Mouse (Mus musculus): Measurements from ENCODE around the gene Magi1. TPM values are rescaled to one million over a fixed set of nuclear protein-coding genes. Genes with fewer than 3 reads are reported as not detected.

Magi1 gene
- polyA plus RNA-seq, 1 experiment from 2014 or later = 12.0 TPM

- no peak overlapping the region for H3K4me3 ChIP-seq (ENCODE audit: low read depth, low read length)
- no peaks in the 10 kb centered on the region for H3K27me3 ChIP-seq (ENCODE audit: control insufficient read depth, insufficient read depth, low read length)
- ATAC-seq (replicated peaks; ENCODE audit: insufficient number of reproducible peaks, low FRiP score, low TSS enrichment, low read depth) (no peak), DNase-seq (ENCODE audit: low spot score) (no peak)
- no peak overlapping the region for H3K27ac ChIP-seq (replicated peaks; ENCODE audit: low read depth, low read length)
- H3K4me1 ChIP-seq (ENCODE audit: control insufficient read depth, insufficient read depth, low read length) = no peaks in the 10 kb centered on the region
- no peaks in the 10 kb centered on the region for H3K9me3 ChIP-seq (replicated peaks; ENCODE audit: control insufficient read depth, low read length)
- no peak overlapping the region for H3K4me2 ChIP-seq (ENCODE audit: low read depth, low read length)
- no peak overlapping the region for H3K9ac ChIP-seq (replicated peaks; ENCODE audit: low read length)
- H3K36me3 ChIP-seq (replicated peaks; ENCODE audit: control insufficient read depth, insufficient read depth, low read depth, low read length) = no peaks in the 10 kb centered on the region
- WGBS = 92% methylated on average over 4 of the region's 4 CpGs
Measured at GRCm38 (mm10) chr6:93835211-93835610, 448.5 kb downstream of the Magi1 start.

DNA sequence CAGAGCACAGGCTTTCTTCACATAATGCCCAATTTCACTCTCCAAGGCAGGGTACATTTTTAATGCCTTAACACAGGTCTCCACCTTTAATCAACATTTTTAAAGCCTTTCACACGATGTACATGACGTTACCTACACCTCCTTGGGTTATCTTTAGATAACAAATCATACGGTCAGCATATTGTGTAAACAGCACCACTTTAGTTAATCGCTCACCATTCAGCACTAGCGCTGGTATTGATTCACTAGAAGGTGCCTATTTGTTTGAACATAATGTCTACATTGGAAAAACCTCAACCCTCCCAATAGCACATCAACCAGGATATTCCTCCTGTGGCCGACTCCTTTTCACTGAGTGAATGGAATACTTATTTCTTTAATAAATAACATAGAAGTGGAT lies 455.5 kb downstream of the Magi1 start:
- Histone ChIP-seq H3K4me2 (ENCODE audit: low read depth, low read length) (no peak overlapping the region), H3K9me3 (replicated peaks; ENCODE audit: control insufficient read depth, low read length) (no peaks in the 10 kb centered on the region), H3K36me3 (replicated peaks; ENCODE audit: control insufficient read depth, insufficient read depth, low read depth, low read length) (no peaks in the 10 kb centered on the region), H3K27ac (replicated peaks; ENCODE audit: low read depth, low read length) (no peak overlapping the region), H3K9ac (replicated peaks; ENCODE audit: low read length) (no peak overlapping the region), H3K27me3 (ENCODE audit: control insufficient read depth, insufficient read depth, low read length) (no peaks in the 10 kb centered on the region), H3K4me1 (ENCODE audit: control insufficient read depth, insufficient read depth, low read length) (no peaks in the 10 kb centered on the region), H3K4me3 (ENCODE audit: low read depth, low read length) (no peak overlapping the region)
- ATAC-seq (replicated peaks; ENCODE audit: insufficient number of reproducible peaks, low FRiP score, low TSS enrichment, low read depth) (no peak), DNase-seq (ENCODE audit: low spot score) (no peak)
- 87% methylated on average over 6 of the region's 6 CpGs for WGBS

GRCm38 (mm10) chr6:93826875-93827274 lies 456.8 kb downstream of the Magi1 start:
- H3K36me3 ChIP-seq (replicated peaks; ENCODE audit: control insufficient read depth, insufficient read depth, low read depth, low read length) = no peaks in the 10 kb centered on the region
- ATAC-seq (replicated peaks; ENCODE audit: insufficient number of reproducible peaks, low FRiP score, low TSS enrichment, low read depth) (no peak), DNase-seq (ENCODE audit: low spot score) (no peak)
- H3K27ac ChIP-seq (replicated peaks; ENCODE audit: low read depth, low read length) = no peak overlapping the region
- no peak overlapping the region for H3K9ac ChIP-seq (replicated peaks; ENCODE audit: low read length)
- H3K4me1 ChIP-seq (ENCODE audit: control insufficient read depth, insufficient read depth, low read length) = no peaks in the 10 kb centered on the region
- no peak overlapping the region for H3K4me2 ChIP-seq (ENCODE audit: low read depth, low read length)
- no peak overlapping the region for H3K4me3 ChIP-seq (ENCODE audit: low read depth, low read length)
- no peaks in the 10 kb centered on the region for H3K27me3 ChIP-seq (ENCODE audit: control insufficient read depth, insufficient read depth, low read length)
- no peaks in the 10 kb centered on the region for H3K9me3 ChIP-seq (replicated peaks; ENCODE audit: control insufficient read depth, low read length)
- 68% methylated on average over 4 of the region's 4 CpGs for WGBS

GRCm38 (mm10) chr6:93822221-93822897 lies 461.4 kb downstream of the Magi1 start:
- ATAC-seq (replicated peaks; ENCODE audit: insufficient number of reproducible peaks, low FRiP score, low TSS enrichment, low read depth) (no peak), DNase-seq (ENCODE audit: low spot score) (no peak)
- Histone ChIP-seq H3K27me3 (ENCODE audit: control insufficient read depth, insufficient read depth, low read length) (no peaks in the 10 kb centered on the region), H3K36me3 (replicated peaks; ENCODE audit: control insufficient read depth, insufficient read depth, low read depth, low read length) (no peaks in the 10 kb centered on the region), H3K9ac (replicated peaks; ENCODE audit: low read length) (no peak overlapping the region), H3K4me3 (ENCODE audit: low read depth, low read length) (no peak overlapping the region), H3K9me3 (replicated peaks; ENCODE audit: control insufficient read depth, low read length) (no peaks in the 10 kb centered on the region), H3K4me1 (ENCODE audit: control insufficient read depth, insufficient read depth, low read length) (no peaks in the 10 kb centered on the region), H3K4me2 (ENCODE audit: low read depth, low read length) (no peak overlapping the region), H3K27ac (replicated peaks; ENCODE audit: low read depth, low read length) (no peak overlapping the region)
- WGBS = 73% methylated on average over 9 of the region's 9 CpGs

- ATAC-seq (replicated peaks; ENCODE audit: insufficient number of reproducible peaks, low FRiP score, low TSS enrichment, low read depth) (no peak), DNase-seq (ENCODE audit: low spot score) (no peak)
- H3K4me3 ChIP-seq (ENCODE audit: low read depth, low read length) = no peak overlapping the region
- H3K27me3 ChIP-seq (ENCODE audit: control insufficient read depth, insufficient read depth, low read length) = no peaks in the 10 kb centered on the region
- no peaks in the 10 kb centered on the region for H3K4me1 ChIP-seq (ENCODE audit: control insufficient read depth, insufficient read depth, low read length)
- no peak overlapping the region for H3K27ac ChIP-seq (replicated peaks; ENCODE audit: low read depth, low read length)
- no peak overlapping the region for H3K4me2 ChIP-seq (ENCODE audit: low read depth, low read length)
- no peak overlapping the region for H3K9ac ChIP-seq (replicated peaks; ENCODE audit: low read length)
- H3K9me3 ChIP-seq (replicated peaks; ENCODE audit: control insufficient read depth, low read length) = no peaks in the 10 kb centered on the region
- 49% methylated on average over 7 of the region's 7 CpGs for WGBS
- no peaks in the 10 kb centered on the region for H3K36me3 ChIP-seq (replicated peaks; ENCODE audit: control insufficient read depth, insufficient read depth, low read depth, low read length)
Measured at GRCm38 (mm10) chr6:93821512-93821911, 462.2 kb downstream of the Magi1 start.

DNA sequence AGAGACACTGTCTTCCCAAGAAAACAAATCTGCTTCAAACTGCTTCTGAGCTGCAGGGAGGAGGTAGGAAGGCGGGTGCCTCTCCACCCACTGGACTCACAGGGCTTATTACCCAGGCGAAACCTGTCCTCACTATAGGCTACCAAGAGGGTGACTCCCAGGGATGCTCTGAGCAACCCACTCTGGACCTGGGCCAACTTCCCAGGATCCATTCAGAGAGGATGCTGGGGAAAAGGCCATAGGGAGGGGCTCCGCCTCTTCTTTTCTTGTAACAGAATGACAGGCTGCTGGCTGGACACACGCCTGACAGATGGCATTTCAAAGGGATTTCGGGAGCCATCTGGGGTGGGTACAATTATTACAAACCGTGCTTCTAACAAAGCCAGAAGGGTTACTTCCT lies 463.8 kb downstream of the Magi1 start:
- H3K27ac ChIP-seq (replicated peaks; ENCODE audit: low read depth, low read length) = no peak overlapping the region; the same call in 1 of the 2 replicates

GRCm38 (mm10) chr6:93819282-93819681 lies 464.4 kb downstream of the Magi1 start:
- no peak for ATAC-seq (replicated peaks; ENCODE audit: insufficient number of reproducible peaks, low FRiP score, low TSS enrichment, low read depth)

More for the DNA sequence above, 463.8 kb downstream of the Magi1 start:
- Histone ChIP-seq H3K9ac (replicated peaks; ENCODE audit: low read length) (no peak overlapping the region), H3K9me3 (replicated peaks; ENCODE audit: control insufficient read depth, low read length) (no peaks in the 10 kb centered on the region), H3K4me1 (ENCODE audit: control insufficient read depth, insufficient read depth, low read length) (no peaks in the 10 kb centered on the region), H3K4me3 (ENCODE audit: low read depth, low read length) (no peak overlapping the region), H3K27me3 (ENCODE audit: control insufficient read depth, insufficient read depth, low read length) (no peaks in the 10 kb centered on the region), H3K4me2 (ENCODE audit: low read depth, low read length) (no peak overlapping the region), H3K36me3 (replicated peaks; ENCODE audit: control insufficient read depth, insufficient read depth, low read depth, low read length) (no peaks in the 10 kb centered on the region)
- 30% methylated on average over 6 of the region's 6 CpGs for WGBS
- ATAC-seq (replicated peaks; ENCODE audit: insufficient number of reproducible peaks, low FRiP score, low TSS enrichment, low read depth) = peak; percentile 82
- peak; percentile 68 for DNase-seq (ENCODE audit: low spot score)

GRCm38 (mm10) chr6:93818494-93818893 lies 465.2 kb downstream of the Magi1 start:
- no peak for DNase-seq (ENCODE audit: low spot score)
- 54% methylated on average over 4 of the region's 4 CpGs for WGBS
- Histone ChIP-seq H3K4me3 (ENCODE audit: low read depth, low read length) (no peak overlapping the region), H3K4me2 (ENCODE audit: low read depth, low read length) (no peak overlapping the region), H3K4me1 (ENCODE audit: control insufficient read depth, insufficient read depth, low read length) (no peaks in the 10 kb centered on the region), H3K9ac (replicated peaks; ENCODE audit: low read length) (no peak overlapping the region), H3K36me3 (replicated peaks; ENCODE audit: control insufficient read depth, insufficient read depth, low read depth, low read length) (no peaks in the 10 kb centered on the region), H3K27ac (replicated peaks; ENCODE audit: low read depth, low read length) (no peak overlapping the region), H3K27me3 (ENCODE audit: control insufficient read depth, insufficient read depth, low read length) (no peaks in the 10 kb centered on the region), H3K9me3 (replicated peaks; ENCODE audit: control insufficient read depth, low read length) (no peaks in the 10 kb centered on the region)
- no peak for ATAC-seq (replicated peaks; ENCODE audit: insufficient number of reproducible peaks, low FRiP score, low TSS enrichment, low read depth)

More at GRCm38 (mm10) chr6:93819282-93819681, 464.4 kb downstream of the Magi1 start:
- no peak for DNase-seq (ENCODE audit: low spot score)
- Histone ChIP-seq H3K9ac (replicated peaks; ENCODE audit: low read length) (no peak overlapping the region), H3K9me3 (replicated peaks; ENCODE audit: control insufficient read depth, low read length) (no peaks in the 10 kb centered on the region), H3K27me3 (ENCODE audit: control insufficient read depth, insufficient read depth, low read length) (no peaks in the 10 kb centered on the region), H3K4me3 (ENCODE audit: low read depth, low read length) (no peak overlapping the region), H3K27ac (replicated peaks; ENCODE audit: low read depth, low read length) (no peak overlapping the region), H3K4me2 (ENCODE audit: low read depth, low read length) (no peak overlapping the region), H3K4me1 (ENCODE audit: control insufficient read depth, insufficient read depth, low read length) (no peaks in the 10 kb centered on the region), H3K36me3 (replicated peaks; ENCODE audit: control insufficient read depth, insufficient read depth, low read depth, low read length) (no peaks in the 10 kb centered on the region)
- WGBS = 96% methylated on average over 4 of the region's 4 CpGs
